Mouse (Mus musculus) regulatory T cell (primary cell): Measurements from ENCODE around the gene Med16.

ENCODE experiments used
- in situ Hi-C: fragments of 300-600 bp; cut with MboI, MseI; formaldehyde crosslinking; loops from one replicate; pipeline ENCODE4 v1.15.1; 2025; ENCODE audit warnings: high pct_unique_total_duplicates

Gene Med16

GRCm38 (mm10) chr10:79860079-79860911 is 48.4 kb downstream of the Med16 start:
- in situ Hi-C loops: no loop called here

- in situ Hi-C loops: loop anchor here (10.0 kb wide), 1 partner anchor 1316 kb away; the partner anchor contains the start of gene Eef2
Observed at GRCm38 (mm10) chr10:79859116-79859515, 49.6 kb downstream of the Med16 start.

DNA sequence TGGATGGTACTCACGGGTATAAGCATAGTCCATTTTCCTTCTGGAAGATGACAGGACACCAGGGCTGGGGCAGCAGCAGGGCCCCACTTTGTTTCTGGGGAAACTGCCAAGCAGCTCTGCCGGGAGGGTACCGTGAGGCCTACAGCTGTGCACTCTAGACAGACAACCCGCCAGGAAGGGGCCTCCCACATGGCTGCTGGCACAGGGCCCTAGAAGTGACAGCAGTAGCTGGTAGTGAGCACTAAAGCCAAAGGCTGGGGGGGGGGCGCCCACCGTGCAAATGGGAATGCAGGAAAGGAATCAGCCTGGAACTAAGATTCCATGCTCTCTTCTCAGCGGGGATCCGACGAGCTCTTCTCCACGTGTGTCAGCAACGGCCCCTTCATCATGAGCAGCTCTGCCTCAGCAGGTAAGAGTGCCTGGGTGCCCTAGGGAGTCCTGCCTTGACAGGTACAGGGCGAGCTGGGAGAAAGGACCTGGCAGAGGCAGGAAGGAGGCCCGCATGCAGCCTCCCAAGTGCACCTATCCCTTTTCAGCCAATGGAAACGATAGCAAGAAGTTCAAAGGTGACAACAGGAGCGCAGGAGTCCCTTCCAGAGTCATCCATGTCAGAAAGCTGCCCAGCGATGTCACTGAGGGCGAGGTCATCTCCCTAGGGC is 50.2 kb downstream of the Med16 start:
- in situ Hi-C loops: loop anchor here (10.0 kb wide), 1 partner anchor 1316 kb away; the partner anchor contains the start of gene Eef2

GRCm38 (mm10) chr10:79857894-79858293 is 50.8 kb downstream of the Med16 start:
- in situ Hi-C loops: loop anchor here (10.0 kb wide), 1 partner anchor 1317 kb away; the partner anchor contains the start of gene Eef2

GRCm38 (mm10) chr10:79857452-79857811 is 51.3 kb downstream of the Med16 start:
- in situ Hi-C loops: loop anchor here (10.0 kb wide), 1 partner anchor 1317 kb away; the partner anchor contains the start of gene Eef2

- in situ Hi-C loops: loop anchor here (10.0 kb wide), 1 partner anchor 1318 kb away; the partner anchor contains the start of gene Eef2
Observed at GRCm38 (mm10) chr10:79856704-79857451, 51.8 kb downstream of the Med16 start.

GRCm38 (mm10) chr10:79856280-79856679 is 52.4 kb downstream of the Med16 start:
- in situ Hi-C loops: loop anchor here (10.0 kb wide), 1 partner anchor 1319 kb away; the partner anchor contains the start of gene Eef2

DNA sequence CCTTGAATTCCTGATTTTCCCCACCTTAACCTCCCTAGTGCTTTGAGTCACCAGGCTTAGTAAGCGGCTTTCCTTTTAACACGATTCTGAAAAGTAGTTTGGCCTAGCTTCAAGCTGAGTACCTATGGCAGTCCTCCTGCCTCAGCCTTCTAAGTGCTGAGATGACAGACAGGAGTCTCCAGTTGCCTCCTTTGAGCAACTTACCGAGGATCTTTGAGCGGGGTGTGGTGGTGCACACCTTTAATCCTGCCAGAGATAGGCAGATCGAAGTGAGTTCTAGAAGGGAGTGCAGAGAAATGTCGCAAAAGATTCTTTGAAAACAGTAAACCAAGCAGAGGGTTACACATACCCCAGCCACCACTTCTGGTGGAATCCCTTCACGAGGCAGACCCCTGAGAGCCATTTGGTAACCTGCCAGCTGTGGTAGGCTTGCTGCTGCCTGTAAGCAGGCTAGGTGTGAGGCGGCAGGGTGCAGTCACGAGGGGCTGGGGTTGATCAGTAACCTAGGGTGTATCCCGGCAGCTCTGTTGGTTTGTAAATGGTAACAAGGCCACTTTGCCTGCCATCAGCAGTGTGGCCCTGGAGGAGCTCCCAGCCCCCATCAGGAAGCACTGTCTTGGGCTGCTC is 53.1 kb downstream of the Med16 start:
- in situ Hi-C loops: loop anchor here (10.0 kb wide), 1 partner anchor 1319 kb away; the partner anchor contains the start of gene Eef2

- in situ Hi-C loops: loop anchor here (10.0 kb wide), 1 partner anchor 1320 kb away; the partner anchor contains the start of gene Eef2
Observed at GRCm38 (mm10) chr10:79854801-79855541, 53.8 kb downstream of the Med16 start.

DNA sequence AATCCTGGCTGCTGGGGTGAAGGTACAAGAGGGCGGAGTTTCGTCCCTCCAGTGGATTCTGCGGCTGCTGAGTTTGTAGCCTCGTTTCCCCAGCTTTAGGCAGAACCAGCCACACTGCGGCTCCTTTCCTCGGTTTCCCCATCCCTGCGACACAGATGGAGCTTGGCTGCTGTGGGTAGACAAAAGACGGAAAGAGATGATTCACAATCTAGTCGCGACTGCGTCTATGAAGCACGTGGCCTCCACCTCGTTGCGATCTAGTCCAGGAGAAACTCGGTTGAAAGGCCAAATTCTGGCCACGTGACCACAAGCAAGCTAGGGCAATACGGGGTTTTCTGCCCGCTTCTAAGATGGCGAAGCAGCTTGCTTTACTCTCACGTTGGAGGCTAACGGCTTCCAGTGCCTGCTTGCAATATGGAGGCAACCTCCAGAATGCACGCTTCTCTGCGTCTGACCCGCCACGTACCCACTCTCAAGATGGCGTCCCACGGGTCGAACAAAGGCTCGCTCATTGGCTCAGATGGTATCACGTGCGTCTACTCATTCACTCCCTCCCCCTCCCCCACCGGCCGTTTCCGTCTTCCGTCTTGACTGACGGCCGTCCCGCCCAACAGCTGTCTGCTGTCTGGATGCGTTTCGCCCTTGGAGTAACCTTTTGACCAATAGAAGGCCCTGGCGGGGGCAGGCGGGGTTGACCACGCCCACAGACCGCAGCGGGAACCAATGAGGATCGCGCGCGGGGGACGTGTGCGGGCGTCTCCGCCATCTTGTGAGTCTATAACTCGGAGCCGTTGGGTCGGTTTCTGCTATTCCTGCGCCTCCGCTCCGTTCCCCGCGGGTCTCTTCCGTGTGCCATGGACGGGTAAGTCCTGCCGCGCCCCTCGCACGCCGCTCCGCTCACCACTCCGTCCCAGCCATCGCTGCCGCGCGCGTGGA is 54.6 kb downstream of the Med16 start, which contains the start of gene Ptbp1:
Gene Ptbp1, plus strand, starts transcription at position 568 of the 936 bp plus-strand sequence.
- in situ Hi-C loops: loop anchor here (10.0 kb wide), 1 partner anchor 1321 kb away; the partner anchor contains the start of gene Eef2

DNA sequence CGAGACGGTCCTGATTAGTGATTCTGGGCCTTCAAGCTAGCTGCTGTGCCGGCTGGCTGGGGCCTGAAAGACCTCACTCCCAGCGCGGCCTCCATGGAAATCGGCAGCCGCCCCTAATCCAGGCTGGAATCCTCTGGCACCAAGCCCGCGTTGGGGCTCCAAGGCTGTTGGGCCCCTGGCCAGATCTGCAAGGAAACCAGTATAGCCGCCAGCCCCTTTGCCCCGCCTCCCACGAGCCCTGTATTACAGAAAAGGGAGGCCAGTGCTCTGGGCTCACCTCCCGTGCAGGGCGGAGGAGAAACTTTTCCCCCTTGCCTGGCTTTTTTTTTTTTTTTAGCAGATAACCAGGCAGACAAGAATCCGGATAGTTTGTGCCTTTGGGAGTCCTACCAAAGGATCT is 55.3 kb downstream of the Med16 start:
- in situ Hi-C loops: loop anchor here (10.0 kb wide), 1 partner anchor 1321 kb away; the partner anchor contains the start of gene Eef2

- in situ Hi-C loops: loop anchor here (10.0 kb wide), 1 partner anchor 1322 kb away; the partner anchor contains the start of gene Eef2
Observed at GRCm38 (mm10) chr10:79852827-79853226, 55.9 kb downstream of the Med16 start.

DNA sequence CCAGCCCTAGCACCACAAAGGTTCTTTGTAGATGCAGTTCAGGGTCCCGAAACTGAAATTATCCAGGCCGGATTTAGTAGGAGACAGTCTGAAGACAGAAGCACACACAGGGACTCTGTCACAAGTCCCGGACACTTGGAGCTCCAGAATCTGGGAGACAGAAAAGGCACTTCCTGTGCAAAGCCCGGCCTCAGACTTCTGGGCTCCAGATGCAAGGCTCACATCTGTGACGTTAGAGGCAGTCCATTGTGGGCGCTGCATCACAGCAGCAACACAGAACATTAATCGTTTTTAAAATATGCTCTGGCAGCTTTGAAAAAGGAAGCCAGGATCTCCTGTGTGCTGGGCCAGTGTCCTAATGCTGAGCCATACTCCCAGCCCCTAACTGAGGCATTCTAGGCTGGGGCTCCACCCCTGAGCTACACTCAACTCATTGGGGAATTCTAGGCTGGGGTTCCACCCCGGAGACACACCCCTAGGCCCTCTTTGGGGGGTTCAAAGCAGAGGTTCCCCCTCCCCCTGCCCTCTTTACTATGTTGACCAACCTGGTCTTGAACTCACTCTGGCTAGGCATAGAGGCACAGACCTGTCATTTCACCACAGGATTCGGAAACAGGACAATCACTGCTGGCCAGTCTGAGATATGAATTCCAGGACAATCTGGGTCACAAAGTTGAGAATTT is 56.5 kb downstream of the Med16 start:
- in situ Hi-C loops: loop anchor here (10.0 kb wide), 1 partner anchor 1323 kb away; the partner anchor contains the start of gene Eef2

DNA sequence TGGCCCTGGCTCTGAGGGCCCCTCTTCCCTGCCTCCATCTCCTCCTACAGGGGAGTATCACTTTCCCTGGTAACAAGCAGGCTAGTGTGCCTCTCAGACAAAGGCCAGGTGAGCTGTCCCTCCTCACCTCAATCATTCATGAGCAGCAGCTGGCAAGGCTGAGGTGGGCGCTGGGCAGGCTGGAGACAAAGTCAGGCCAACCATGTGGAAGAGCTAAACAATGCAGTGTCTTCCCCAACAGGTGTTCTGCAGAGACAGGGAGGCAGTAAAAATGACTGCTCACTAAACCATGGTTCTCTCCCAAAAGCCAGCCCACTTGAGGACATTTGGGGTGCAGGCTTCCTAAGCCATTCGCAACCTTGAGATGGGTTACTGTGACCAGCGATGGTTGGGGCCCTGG is 57.1 kb downstream of the Med16 start:
- in situ Hi-C loops: loop anchor here (10.0 kb wide), 1 partner anchor 1323 kb away; the partner anchor contains the start of gene Eef2

GRCm38 (mm10) chr10:79849941-79850628 is 58.6 kb downstream of the Med16 start:
- in situ Hi-C loops: loop anchor here (10.0 kb wide), 1 partner anchor 1325 kb away; the partner anchor contains the start of gene Eef2

DNA sequence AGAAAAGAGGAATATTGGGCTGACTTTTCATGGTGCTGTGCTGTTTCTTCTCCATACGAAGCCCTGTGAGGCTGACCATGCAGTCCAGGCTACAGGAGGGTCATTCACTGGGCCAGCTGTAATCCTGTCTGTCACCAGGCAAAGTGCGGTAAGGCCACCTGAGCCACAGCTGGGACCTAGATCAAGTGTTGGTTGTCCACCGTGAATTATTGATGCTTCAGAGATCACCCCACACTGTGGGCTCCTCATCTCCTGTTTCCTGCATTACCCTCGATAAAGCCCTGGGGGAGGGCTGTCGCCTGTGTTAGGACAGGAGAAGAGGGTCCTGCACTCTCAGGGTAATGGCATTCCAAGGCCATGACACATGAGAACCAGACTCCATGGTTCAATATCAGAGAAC is 62.2 kb downstream of the Med16 start:
- in situ Hi-C loops: no loop called here
